Mouse (Mus musculus): ENCODE results near the gene Adgrf4. TPM values are rescaled to one million over a fixed set of nuclear protein-coding genes. Genes with fewer than 3 reads are reported as not detected.

Gene Adgrf4
- total RNA-seq (2022), result under 1 TPM; 0.09 to 0.56 (median 0.20) TPM

DNA sequence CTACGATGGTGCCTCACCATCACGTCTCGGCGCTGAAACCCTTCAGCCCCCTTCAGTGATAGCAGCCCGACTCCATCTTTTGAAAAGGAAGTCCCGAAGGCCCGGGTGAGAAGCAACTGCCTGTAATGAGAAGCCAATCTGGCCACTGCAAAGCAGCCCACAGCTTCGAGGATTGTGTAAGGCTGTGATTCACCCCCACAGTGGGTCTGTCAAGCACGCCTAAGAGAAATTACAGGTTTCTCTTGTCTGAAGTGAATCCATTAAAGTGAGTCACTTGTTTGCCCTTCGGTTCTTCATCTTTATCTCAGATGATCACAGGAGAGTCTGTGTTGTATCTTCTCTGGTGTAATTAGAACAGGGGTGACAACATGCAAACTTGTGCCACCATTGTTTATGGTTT lies at the start of gene Adgrf4:
TSS of gene Adgrf4 (minus strand) at position 149 of the 400 bp plus-strand sequence.
- DNase-seq (ENCODE audit: low spot score), result no peak

DNA sequence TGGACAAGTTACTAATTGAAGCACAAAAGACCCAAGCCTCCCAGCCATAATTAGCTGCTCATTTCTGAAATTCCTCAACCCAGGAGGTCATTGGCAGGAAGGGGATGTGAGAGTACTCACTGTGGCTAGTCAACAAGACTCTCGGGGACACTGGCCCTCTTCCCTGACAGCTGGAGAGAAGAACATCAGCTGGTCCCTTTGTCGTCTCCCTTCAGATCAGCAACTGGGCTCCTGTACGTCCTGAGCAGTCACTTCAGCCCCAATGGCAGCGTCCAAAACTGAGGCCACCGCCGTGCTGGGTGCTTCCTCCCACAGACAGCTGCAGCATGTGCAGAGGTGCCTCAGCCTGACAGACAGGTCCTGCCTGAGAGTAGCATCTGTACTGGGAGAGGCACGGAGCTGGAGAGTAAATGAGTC lies 49.7 kb upstream of the Adgrf4 start, which contains the start of gene Adgrf2:
TSS of gene Adgrf2 (minus strand) at position 379 of the 417 bp plus-strand sequence.
- peak; percentile 34 for DNase-seq (ENCODE audit: low spot score)

DNA sequence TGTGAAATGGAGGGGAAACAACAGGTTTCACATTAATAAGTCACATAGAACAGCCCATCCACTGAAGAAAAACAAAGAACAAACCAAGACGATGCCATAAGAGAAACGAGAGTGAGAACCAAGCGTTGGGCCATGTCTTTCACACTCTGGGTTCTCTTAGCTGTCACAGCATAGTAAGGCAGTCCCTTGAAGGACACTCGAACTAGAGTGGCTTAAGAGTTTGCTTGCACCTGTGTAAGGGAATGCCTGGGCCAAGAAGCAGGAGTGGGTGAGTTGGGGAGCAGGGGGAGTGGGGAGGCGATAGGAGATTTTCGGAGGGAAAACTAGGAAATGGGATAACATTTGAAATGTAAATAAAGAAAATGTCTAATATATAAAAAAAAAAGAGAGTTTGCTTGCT lies 46.7 kb upstream of the Adgrf4 start:
- DNase-seq (ENCODE audit: low spot score), result no peak

- DNase-seq (ENCODE audit: low spot score), result no peak
Measured at GRCm38 (mm10) chr17:42717161-42717560, 25.1 kb upstream of the Adgrf4 start.

DNA sequence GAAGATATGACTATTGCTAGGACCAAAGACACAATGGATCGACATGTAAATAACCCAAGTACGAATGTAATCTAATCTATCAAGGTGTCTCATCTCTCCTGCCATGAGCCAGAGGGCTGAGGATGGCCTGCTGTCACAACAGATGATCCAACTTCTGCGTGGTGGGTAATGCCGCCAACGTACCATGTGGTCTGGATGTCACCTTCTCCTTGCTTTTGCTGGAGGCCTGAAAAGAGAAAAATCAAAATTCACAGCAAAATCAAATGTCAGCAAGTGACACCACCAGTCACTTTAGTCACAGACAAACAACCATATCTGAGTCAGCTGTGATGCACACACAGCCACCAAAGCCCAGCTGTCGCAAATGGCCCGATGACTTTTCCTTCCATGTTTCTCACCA lies 22.9 kb upstream of the Adgrf4 start:
- DNase-seq (ENCODE audit: low spot score), result no peak

DNA sequence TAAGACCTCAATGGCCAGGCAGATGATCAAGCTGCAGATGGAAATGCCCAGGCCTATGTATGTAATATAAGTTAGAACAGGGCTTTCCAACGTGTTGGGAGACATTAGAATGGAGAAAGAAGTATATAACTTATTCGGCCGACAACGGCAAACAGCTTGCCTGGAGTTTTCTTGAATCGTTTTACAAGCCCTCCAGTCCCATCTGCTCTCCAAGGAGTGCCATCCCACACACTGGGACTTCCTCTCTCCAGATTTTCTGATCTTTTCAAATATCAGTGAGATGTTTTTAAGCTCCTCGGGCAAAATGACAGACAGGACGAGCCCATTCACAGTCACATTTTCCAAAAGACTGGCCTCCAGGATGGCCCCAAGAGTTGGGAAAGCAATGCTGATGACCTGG lies 18.6 kb upstream of the Adgrf4 start:
- DNase-seq (ENCODE audit: low spot score), result no peak

GRCm38 (mm10) chr17:42705611-42706010 lies 13.5 kb upstream of the Adgrf4 start:
- no peak for DNase-seq (ENCODE audit: low spot score)

- DNase-seq (ENCODE audit: low spot score), result no peak
Measured at GRCm38 (mm10) chr17:42702198-42702597, 10.1 kb upstream of the Adgrf4 start.

DNA sequence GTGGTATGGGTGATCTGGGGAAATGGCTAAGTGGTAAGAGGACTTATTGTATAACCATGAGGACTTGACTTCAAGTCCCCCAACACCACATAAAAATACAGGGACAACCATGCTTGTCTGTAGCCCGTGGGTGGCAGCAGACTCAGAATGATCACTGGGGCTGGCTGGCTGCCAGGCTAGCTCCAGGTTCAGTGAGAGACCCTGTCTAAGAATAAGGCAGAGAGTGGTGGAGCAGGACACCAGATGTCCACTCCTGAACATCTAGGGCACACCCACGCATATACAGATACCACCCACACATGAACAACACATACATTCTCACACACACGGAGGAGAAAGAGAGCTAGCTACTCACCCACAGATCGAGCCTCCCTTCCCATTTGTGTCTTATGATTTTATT lies 2.6 kb upstream of the Adgrf4 start:
- DNase-seq (ENCODE audit: low spot score), result no peak

DNA sequence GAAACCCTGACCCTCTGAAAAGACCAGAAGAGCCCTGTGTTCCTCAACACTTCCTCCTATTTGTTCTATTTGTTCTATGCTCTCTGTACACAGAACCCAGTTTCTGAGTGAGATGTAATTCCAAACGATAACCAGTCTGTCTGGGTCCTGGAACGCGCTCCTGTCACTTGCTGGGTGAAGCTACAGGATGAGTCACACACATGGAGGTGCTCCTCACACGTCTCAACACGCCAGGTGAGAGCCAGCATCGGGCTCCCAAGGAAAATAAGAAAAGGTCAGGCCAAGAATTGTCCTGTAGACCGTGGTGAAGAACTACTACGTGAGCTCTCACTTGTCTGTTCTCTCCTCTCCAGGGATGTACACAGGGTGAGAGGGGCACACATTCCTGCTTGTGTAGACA lies 1.6 kb downstream of the Adgrf4 start:
- DNase-seq (ENCODE audit: low spot score), result no peak

- DNase-seq (ENCODE audit: low spot score), result no peak
Measured at GRCm38 (mm10) chr17:42658634-42659422, 33.3 kb downstream of the Adgrf4 start.

DNA sequence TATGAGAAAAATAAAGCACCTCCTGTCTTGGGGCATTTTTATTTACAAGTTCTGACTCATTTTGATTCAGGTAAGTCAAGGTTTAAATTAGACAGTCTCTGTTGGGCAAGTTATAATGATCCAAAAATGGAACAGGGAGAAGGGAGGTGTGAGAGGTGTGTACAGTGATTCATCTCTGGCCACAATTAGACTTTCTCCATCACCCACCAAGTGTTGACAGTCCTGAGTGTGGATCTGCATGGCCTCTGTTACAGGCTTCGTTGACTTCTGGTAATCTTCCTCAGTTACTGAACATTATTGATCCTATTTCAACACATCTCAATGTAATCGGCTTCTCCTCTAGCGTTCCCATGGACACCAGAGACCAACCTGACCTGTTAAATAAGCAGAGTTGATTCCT lies 48.7 kb downstream of the Adgrf4 start:
- DNase-seq (ENCODE audit: low spot score), result peak; percentile 68

DNA sequence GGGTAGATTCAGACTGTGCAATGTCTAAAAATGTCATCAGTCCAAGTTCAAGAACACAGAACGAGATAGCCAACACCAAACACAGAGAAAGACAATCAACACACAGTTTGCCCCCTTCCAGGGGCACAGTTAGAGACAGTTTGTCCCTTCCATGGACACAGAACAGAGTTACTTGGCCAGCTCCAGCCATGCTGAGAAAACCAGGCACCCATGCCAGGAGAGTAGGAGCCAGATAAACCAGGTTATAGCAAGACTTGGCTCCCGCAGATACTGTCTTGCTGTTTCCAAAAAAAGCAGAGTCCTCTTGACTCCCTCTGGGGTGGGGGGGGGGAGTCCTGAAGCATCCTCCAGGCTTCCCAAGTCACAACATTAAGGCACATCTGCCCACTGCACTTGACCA lies 61.9 kb downstream of the Adgrf4 start:
- DNase-seq (ENCODE audit: low spot score), result peak; percentile 52

DNA sequence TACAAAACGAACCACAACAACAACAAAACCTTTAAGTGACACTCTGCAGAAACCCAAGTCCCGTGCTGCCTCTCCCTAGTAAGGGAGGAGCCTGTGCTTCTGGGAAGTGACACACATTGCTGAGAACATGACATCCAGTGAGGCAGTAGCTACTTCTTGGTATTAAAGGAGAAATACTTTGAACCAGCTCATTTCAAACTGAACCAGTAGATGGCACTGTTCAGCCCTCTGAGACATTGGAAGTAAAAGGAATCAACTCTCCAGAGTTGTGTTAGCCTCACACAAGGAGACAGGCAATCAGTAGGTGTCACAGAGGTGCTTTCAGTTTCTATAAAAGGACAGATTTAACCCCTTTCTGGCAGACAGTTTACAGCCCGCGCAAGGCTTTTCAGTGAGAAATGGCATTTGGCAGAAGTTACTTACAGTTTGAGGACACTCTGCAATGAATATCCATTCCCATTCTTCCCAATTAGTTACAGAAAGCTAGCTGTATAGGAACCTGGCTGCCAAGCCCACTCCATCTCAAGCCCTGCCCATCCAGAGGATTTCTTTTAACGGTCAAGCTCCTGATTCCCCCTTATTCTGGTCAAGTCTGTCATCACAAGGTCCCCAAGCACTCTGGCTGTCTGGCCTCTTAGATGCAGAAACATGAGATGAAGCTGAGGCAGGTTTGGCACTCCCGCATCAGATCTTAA lies 78.9 kb downstream of the Adgrf4 start:
- peak; percentile 38 for DNase-seq (ENCODE audit: low spot score)

DNA sequence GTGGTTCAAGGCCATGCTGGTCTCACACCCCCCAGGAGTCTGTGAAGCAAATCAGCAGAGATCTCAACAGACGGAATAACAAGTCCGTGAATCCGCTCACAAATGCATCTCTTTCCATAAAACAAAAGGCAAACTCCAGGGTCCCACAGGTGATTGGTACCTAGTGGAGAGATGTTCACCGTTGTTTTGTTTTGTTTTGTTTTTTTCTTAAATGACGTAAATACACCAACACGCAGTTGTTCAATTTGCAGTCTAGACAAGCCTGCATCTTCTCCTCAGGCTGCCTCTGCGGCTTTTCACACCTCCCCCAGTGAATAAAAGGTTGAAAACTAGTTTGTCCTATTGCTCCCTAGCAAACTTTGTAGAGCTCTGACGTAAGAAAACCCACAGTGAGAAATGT lies 80.8 kb downstream of the Adgrf4 start, which contains the start of gene Opn5:
TSS of gene Opn5 (minus strand) at position 101 of the 400 bp plus-strand sequence.
- no peak for DNase-seq (ENCODE audit: low spot score)

- DNase-seq (ENCODE audit: low spot score), result no peak
Measured at GRCm38 (mm10) chr17:42608270-42608669, 83.8 kb downstream of the Adgrf4 start.

Other genes with a start within 250 kb of the Adgrf4 start
- not detected for gene Opn5, start 80.9 kb downstream of the Adgrf4 start, total RNA-seq (2022)
- gene Adgrf2, start 49.9 kb upstream of the Adgrf4 start, total RNA-seq (2022), result under 1 TPM; 0.08 to 0.29 (median 0.16) TPM
- gene Cd2ap, start 184.4 kb upstream of the Adgrf4 start, total RNA-seq (2022), result 10 to 100 TPM; 15.8 to 19.3 (median 17.6) TPM

All from heart, adult 8-10 months (tissue).